Mouse (Mus musculus) E14TG2a.4 (cell line): ENCODE measurements at regions not wholly inside any gene's neighbourhood (a gene's known extent, or its start where the extent isn't known, plus 50 kb on each side); places are given as distances from the start of the nearest gene placed in this dataset.

Experiments used
- CTCF ChIP-seq: conservative IDR thresholded peaks from 2 replicates; pipeline ENCODE4 v1.5.1; 2014; ENCODE audit warnings: low read length
- NANOG ChIP-seq: IDR thresholded peaks from 2 replicates; pipeline ENCODE4 v1.6.1; 2014; ENCODE audit warnings: borderline replicate concordance, low read length, mixed read lengths
- POU5F1 ChIP-seq: IDR thresholded peaks from 2 replicates; pipeline ENCODE4 v1.6.1; 2014; ENCODE audit warnings: low read length, borderline replicate concordance

DNA sequence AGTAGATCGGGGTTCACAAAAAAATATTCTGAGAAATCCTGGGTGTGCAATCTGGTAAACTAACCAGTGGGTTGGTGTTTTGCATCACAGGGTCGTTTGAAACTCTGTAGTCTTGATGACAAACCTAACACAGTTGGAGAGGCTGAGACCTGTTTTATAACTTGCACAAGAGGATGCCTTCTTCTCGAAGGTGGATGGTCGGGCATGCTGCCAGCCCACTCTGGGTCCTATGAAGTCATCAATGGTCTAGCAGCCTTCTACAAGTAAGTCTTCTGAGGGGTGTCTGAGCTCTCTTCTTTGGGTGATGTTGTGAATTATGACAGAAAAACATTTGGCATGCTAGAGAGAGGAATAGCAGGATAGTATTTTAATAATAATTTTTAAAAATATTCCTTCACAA, 123.6 kb upstream of the Tut7 start:
- TF ChIP-seq CTCF (no peak), POU5F1 (no peak), NANOG (no peak)
